Mouse (Mus musculus): ENCODE measurements at regions not wholly inside any gene's neighbourhood (a gene's known extent, or its start where the extent isn't known, plus 50 kb on each side); places are given as distances from the start of the nearest gene placed in this dataset.
A peak's percentile ranks its signal among the peaks of the same experiment; 100 is the strongest.

DNA sequence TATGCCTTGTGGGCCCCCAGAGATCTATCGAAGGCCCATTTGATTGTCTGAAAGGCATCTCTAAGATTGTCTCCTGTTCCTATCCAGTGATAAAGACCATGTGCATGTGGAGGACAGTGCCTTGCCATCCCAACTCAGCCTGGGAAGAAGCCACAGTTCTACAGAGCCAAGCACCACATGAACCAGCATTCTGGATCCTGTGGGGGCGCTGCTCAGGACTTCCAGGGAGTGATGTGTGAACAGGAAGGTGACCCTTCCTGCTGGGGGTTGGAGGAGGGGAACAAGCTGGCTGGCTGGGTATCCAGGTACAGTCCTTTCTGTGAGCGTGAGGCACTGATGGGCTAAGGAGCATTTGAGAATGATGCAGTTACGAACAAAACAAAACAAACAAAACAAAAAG lies 163.8 kb downstream of the Gm26897 start:
- DNase-seq, result no peak

DNA sequence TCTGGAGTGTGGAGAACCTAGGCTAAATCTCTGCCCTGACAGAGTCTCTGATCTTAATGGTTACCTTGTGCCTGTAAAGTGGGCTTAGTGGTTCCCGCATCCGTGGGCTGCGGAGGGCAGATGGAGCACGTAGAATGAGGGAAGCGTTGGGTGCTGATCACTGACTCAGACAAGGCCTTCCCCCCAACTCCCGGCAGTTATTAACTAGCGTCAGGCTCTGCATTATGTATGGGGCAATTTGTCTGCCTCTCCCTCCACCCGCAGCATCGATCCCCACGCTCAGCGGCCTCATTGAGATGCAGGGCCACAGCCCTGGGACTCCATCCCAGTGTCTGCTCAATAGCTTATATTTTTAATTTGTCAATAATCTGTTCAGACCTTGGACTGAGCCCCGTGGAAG lies 164.8 kb downstream of the Gm26897 start:
- no peak for DNase-seq

DNA sequence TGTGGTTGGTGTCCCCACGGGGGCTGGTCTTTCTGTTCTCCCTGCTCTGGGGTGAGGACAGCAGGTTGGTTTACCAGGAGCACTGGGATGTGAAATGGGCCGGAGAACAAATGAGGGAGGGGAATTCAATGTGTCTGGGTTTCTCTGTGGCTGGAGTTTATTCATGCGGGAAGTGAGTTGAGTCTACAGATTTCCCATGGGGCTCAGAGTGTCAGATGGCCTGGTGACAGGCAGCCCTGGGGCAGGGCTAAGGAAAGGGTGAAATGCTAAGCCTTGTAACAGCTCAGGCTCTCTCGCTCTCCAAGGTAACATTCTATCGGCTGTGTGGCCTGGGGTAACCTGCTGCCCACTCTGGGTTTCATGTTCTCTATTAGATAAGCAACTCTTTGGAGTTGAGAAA lies 167.5 kb downstream of the Gm26897 start:
- no peak for DNase-seq

DNA sequence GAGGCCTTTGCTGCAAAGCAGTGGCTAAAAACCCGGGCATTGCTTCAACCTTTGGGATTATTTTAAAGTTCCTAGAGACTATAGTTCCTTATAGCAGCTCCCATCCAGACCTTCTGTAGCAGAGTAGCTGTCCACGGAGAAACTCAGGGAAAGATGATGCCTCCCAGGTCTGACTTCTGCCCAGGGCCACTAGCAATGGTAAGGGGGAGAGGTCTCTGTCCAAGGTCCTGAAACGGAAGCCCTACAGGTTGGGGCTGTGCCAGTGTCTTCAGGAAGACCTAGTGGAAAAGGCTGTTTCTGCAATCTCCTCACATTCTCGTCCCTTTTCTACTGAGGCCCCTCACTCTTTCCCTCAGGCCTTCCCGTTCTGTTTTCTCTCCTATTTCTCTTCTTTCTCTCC lies 168.0 kb downstream of the Gm26897 start:
- peak; percentile 47 for DNase-seq

DNA sequence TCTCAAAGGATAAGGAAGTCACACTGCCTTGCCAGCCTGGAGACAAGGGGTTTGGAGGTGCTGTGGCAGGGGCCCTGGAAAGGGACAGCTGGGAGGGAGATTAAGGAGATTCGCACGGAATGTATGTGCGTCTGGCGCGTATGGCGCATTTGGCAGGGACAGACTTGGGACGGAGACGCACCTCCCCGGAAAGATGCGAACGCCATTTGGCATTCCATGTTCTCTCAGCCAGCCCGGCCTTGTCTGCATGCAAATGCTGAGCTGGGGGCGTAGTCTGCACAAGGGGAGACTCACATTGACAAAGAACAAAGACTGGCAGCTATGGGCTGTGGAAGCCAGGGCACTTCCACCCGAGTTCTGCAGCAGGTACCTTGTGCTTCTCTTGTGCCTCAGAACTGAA lies 174.4 kb downstream of the Gm26897 start:
- DNase-seq, result no peak

DNA sequence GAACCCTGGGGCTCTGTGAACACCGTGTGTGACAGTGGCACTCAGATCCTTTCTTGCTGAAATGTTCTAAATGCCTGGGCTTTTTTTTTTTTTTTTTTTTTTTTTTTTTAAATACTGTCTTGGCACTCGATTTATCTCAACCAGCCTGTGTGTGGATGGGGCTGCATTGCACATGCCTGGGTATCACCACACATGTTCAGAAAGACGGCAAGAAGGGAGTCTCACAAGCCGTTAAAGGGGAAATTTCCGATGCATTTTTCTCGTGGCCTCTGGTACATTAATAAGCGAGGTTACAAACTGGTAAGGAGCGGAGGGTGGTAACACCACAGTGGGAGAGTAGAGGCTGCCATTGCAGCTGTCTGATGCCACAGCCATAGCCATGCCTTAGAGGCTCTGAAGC lies 176.8 kb downstream of the Gm26897 start:
- DNase-seq, result no peak

DNA sequence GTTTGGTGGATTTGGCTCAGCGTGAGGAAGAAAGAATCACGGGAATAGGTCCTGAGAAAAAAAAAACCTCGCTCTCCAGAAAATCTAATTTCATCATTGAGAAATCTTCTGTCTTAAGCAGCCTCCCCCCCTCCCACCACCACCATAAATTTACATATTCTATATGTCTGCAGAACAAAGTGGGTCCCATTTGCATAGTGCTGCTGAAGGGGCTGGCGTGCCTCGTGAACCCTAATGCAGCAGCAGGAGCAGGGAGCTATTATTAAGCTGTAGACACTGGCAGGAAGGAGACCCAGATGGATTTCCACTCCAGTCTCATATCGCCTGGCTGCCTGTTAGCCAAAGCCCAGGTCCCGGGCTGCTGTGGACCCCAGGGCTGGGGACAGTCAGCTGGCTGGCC lies 179.6 kb downstream of the Gm26897 start:
- no peak for DNase-seq

DNA sequence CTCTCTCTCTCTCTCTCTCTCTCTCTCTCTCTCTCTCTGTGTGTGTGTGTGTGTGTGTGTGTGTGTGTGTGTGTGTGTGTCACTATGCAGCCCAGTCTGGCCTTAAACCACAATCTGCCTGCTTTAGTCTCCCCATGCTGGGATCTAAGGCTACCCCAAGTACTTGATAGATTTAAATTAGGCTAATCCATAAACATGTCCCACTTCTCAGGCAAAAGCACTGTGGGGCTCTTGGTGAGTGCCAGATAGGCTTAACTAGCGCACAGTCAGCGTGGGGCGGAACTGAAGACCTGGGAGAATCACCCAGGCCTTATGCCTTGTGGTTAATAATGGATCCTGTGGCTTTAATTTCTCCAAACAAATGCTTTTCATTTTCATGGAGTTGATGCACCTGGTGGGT lies 180.6 kb downstream of the Gm26897 start:
- DNase-seq, result no peak

DNA sequence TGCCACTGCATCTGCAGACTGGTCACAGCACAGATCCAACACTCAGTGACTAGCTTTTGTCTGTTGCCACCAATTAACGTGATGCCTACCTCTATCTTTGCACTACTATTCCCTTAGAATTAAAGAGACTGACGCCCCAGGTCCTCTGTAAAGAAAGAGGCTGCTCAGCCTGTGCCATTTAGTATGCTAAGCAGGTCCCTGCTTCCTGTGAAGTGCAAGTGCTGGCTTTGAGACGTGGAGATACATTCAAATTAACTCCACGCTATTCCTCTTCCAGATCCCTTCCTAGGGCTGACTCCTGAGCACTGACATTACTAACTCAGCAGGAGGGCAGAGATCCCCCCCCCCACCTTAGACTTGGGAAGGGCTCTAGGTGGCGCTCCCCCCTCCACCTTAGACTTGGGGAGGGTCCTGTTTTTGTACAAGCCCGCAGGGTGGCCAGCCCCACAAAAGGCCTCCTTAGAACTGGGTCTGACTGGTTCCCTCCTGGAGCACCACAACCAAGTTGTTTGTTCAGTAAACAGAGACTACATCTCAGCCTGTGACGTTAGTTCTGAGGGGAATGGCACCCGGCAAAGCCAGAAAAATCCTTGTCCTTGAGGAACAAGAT lies 184.0 kb downstream of the Gm26897 start:
- no peak for DNase-seq

DNA sequence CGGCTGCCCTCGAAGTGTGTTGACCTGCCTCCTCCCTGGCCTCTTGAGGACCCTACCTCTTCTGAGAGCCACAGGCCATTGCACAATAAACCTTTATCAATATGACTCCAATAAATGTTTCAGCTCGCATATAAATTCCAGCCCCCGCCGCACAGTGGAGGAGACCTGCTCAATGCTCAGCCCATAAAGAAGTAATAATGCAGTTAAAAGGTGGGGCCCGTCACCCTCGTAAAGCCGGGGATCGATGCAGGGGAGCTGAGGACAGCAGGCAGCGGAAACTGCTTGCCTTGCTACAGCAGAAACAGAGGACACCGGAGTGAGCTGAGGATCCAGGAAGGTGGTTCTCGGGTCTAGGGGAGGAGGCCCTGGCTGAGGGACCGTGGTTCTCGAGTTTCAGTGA lies 185.2 kb downstream of the Gm26897 start:
- no peak for DNase-seq

DNA sequence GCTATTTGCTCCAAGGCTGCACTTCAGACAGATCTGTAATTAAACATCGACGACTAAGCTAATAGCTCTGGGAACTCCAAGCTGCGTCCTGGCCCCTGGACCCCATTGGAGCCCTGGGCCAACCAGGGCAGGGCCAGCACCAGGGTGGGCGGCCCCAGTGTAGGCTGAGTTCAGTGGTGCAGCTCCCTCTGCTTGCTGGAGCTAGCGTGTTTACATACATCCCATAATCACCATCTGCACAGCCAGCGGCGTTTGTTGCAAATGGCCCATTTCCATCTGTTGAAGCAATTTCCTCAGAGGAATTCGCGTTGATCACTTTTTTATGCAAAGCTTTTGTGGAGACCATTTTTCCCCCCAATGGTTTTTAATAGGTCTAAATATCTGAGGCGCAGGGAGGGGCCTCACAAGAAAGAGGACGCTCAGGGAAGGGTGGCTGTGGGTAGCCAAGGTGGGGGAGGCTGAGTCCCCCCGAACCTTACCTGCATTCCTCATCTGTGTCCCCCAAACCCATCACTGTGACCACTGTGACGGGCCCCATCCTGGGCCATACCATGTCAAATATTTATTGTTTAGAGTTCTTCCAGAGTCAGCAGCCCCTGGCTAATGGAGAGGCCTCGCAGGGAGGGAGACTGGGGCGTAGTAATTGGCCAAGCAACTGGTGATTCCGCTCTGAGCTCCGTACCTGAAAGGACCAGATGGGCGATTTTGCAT lies 189.4 kb downstream of the Gm26897 start:
- DNase-seq, result no peak

DNA sequence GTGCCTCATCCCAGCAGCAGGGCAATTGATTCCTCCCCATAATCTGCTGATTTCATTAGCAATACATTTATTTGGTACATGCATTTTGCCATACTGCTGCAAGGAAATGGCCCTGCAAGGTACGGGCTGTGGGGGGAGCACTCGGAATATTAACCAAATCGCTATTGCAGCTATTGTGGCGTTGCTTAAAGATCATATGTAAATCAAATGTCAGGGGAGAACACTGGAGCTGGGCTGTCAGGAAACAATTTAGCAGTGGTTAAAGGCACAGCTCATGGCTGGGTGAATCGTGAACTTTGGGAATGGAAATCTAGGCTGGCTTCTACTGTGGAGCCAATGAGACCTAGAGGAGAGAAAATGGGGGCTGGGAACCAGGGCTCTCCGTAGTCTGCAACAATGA lies 192.0 kb downstream of the Gm26897 start:
- no peak for DNase-seq

DNA sequence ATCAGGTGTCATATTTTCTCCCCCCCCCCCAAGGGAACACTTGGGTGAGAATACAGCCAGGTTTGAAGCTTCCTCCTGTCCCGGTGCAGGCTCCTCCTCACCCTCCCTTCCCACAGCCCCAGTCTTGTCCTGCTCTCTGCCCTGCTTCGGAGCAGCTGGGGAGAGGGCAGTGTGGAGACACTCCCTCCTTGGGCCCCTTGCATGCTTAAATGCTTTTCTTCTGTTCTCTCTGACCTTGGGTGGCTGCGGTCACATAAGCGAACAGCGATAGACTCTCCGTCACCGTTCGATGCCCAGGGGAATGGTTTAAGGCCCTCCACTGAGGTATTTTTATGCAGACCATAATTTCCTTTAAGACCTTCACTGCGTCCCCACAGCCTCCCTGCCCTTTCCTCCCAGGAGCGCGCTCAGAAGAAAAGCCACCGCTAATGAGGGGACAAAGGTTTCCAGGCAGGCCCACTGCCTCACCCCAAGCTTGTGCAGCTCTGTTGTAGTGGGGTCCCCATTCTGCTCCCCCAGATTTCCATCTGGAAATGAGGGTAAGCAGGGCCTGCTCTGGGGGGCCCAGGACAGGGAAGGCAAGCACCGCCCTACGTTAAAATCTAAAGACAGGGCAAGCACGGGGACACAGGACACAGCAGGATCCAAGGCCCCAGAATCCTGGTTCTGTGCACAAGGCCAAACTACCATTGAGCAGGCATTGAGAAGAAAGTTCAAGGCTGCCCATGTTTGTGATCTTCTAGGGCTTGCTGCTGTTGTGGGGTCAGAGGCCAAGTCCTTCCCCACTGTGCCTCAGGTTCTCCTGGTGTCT lies 195.7 kb downstream of the Gm26897 start:
- no peak for DNase-seq

DNA sequence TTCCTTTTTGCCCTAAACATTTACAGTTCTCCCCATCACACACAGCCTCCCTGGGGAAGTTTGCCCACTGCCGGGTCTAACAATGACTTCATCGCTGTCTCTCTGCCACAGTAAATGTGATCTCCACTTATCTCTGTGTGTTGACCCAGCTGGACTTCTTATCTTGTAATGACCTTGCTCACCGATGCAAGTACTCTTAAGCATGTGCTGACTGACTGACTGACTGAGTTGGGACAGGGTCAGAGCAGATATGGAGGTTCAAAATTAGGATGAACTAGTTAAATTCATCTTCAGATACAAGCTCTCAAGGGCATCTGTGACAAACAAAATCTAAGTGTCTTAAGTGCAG lies 196.2 kb downstream of the Gm26897 start:
- no peak for DNase-seq

DNA sequence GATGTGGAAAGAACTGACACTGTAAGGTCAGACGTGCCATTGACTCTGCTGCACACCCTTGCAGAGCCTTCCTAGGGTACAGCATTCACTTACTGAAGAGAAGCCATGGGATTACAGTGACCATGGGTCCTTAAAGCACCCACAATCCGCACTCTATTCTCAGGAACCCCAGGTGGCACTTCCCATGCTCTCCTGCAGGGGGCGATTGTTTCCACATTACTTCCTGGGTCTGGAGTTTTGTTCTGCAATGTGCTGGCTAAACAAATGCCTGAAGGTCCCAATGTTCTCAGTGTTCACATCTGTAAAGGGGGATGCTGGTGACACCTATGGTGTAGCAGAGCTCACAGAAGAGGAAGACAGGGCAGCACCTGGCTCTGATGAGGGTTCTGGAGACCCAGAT lies 198.0 kb downstream of the Gm26897 start:
- DNase-seq, result peak; percentile 27

DNA sequence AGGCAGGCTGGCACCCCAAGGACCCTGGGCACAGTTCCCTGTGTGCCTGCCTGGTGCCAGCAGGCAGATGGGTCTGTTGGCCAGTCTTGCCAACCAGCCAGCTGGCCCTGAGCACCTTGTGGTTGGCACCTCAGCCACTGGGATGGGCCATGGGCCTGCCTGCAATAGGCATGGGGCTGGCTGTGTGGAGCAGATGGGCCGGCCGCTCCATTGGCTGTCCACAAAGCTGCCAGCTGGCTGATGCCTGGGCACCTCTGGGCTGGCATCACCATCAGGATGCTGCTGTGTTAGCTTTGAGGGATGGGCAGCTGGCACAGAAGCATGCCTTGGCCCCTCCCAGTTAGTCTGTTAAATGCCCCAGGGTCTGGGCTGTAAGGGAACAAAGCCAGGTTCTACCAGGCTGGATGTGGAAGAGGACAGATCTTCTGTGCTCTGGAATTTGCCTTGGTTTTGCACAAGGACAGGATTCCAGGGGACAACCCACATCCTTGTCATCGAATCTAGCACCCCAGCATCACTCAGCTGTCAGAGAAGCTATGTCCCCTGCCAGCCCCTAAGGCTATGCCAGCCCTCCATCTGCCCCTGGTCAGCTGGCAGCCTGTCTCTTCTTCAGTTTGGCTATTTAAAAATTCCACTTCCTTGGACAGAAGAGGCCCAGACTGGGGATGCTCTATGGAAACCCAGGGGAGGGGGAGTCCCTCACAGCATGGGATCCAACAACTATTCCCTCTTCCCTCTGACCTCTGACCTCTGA lies 201.8 kb downstream of the Gm26897 start:
- no peak for DNase-seq

DNA sequence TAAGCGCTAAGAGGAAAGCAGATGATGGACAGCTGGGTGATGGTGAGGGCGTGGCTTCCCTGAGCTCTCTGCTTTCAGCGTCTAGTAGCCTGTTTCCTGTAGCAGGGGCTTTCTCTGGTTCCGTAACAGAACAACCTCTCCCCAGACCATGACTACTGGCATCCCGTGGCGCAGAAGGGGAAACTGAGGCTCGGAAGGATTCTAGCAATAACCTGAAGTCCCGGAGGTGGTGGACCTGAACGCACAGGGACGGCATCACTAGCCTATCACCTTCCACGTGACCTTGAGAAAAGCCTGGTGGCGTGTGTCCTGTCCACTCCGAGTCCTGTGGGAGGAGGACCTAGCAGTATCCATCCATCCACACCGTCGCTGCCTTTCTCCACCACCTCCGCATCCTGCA lies 208.1 kb downstream of the Gm26897 start:
- DNase-seq, result no peak

DNA sequence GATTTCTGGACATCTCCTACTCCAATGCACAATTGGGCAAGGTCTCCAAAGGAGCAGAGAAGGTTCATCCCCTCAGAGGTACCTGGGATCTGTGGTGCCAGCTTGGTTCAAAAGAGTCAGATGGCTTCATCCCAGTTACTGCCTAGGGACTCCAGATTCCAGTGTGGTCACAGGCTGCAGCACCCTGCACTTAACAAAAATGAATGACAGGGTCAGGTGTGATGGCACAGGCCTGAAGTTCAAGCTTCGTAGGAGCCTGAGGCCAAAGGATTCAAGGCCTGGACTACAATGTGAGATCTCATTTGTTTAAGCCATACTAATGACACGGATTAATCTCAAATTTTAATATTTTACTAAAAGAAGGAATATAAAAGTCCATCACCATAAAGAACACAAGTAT lies 209.1 kb downstream of the Gm26897 start:
- DNase-seq, result no peak

DNA sequence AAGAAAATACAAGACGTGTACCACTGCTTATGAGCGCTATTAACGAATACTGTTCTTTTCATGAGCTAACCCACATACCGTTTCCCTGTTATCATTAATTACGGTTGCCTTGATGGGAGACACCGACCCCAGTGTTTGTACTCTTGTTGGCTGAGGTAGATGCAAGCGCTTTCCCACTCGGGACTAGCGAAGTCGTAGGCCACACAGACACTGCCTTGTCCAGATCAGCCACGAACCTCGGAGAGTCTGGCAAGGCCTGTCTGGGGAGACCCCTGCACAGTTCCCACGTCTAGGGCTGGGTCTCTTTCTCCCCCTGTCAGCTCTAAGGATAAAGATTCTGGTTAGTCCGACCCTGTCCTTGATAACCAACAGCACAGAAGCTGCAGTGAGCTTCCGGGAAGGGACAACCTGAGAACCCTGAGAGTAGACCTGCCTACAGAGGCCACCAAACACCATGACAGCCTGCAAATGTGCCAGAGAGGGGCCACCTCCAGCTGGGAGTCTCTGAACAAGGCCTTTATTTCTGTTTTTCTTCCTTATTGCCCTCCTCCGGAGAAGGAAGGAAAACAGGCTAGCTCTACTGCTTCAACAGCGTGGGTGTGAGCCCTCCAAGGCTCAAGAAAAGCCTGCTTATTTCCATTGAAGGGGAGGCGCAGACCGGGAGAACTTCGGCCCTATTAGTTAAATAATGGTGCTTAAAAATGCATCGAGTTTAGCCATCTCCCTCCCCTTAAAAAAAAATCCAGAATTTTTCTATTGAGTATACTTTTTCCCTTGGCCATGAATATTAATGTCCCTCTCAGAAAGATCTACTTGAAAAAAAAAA lies 209.8 kb downstream of the Gm26897 start:
- no peak for DNase-seq

DNA sequence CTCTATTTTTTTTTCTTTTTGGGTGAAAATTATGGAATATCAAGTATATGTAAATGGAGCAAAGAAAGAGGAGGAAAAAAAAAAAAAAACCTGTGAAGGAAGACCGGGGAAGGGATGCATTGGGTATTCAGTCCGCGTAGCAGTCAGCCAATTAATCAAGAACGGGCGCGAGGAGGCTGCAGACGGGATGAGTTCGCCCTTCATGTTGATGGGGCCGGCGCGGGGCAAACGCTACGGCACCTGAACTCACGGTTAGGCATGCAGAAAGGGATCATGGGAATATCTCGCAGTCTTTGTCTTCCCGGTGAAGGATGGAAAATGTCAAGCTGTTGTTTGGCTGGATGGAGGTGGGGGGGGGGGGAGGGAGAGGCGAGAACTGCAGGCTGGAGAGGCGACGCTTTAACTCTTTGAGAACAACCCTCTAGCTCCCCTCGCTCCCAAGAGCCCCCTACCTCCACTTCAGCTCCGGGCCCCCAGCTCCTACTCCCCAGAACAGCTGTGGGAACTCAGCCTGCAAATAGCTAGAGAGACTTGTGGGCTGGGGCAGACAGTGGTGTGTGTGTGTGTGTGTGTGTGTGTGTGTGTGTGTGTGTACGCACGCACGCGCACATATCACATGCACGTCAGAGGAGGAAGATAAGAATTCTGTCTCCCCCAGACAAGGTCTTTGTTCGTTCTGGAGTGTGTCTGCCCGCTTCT lies 210.7 kb downstream of the Gm26897 start:
- no peak for DNase-seq

DNA sequence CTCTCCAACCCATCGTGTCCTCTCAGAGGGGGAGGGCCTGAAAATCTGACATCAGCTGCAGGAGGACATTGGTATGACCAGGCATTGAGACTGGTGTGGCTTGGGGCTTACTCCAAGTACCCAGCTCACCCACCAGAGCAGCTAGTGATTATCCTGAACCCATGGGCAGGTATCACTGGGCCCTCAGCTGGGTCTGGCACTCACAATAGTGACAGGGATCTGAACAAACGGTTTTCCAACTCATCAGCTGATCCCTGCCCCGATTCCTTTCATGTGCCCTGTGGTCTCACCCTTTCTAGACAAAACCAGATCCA lies 211.2 kb downstream of the Gm26897 start:
- DNase-seq, result no peak

DNA sequence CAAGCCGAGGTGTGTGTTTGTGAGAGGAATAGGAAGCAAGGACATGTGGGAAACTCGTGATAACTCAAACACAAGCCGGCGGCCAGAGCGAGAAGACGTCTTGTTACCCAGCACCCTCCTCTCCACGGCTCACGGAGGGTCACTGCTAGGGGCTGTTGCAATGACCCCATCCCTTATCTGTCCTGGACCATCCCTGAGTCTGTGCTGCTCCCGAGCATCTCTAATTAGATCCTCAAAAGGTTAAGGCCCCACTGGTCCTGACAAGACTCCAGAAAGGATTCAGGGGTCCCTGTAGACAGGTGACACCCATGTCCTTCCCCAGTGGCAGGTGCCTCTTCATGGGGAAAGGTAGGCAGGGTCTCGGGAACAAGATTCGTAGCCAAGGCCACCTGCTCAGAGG lies 212.6 kb downstream of the Gm26897 start:
- no peak for DNase-seq

All from lung, postnatal 36 days (tissue).